Mouse (Mus musculus): Measurements from ENCODE around the gene Mrps12. TPM values are rescaled to one million over a fixed set of nuclear protein-coding genes. Genes with fewer than 3 reads are reported as not detected.
A peak's percentile ranks its signal among the peaks of the same experiment; 100 is the strongest.

Mrps12 gene
- polyA plus RNA-seq, 2 experiments, result 82.6 to 134 TPM

DNA sequence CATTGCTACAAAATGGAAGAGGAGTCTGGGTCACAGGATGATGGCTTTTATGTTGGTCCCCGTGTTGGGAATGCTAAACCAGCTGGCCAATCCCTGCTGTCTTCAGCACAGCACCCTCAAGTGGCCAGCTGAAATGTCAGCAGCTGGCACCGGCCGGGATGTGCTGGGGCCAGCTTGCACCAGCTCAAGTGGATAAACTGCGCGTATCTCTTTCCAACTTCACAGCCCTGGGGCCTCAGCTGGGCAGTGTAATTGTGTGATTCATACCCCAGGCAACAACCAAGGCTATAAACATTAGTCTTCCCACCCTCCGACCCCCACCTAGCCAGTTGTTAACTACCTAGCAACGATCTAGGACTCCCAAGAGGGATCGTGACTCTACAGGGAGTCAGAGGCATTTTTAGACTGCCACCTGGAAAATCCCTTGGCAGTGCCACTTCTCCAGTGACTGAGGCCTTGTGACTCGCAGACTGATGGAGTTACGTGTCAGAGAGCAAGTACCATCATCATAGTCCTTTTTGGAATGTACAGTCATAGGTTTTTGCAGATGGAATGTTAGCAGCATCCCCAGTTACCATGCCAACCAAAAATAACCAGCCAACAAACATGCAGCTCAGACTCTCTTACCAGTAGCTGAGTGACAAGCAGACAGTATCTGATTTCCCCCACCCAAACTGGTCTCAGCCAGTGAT, 13.8 kb downstream of the Mrps12 start:
- no peak overlapping the region for H3K9ac ChIP-seq (ENCODE audit: low read depth, low read length, severe bottlenecking)
- H3K27ac ChIP-seq (replicated peaks; ENCODE audit: low read depth, low read length), result no peak overlapping the region
- H3K9me3 ChIP-seq (ENCODE audit: control insufficient read depth, low read length), result 0 out of 2 replicates have a peak, but pooled peaks cover 6% of the 10 kb centered on the region
- H3K36me3 ChIP-seq (ENCODE audit: control insufficient read depth, insufficient read depth, low read length), result peaks cover 24% of the 10 kb centered on the region
- H3K27me3 ChIP-seq (ENCODE audit: control insufficient read depth, insufficient read depth, low read length), result no peaks in the 10 kb centered on the region
- no peak for TF ChIP-seq POLR2A (IDR thresholded peaks at IDR 0.05; ENCODE audit: borderline replicate concordance, extremely low read depth, insufficient read depth, insufficient read length)
- WGBS, result 56% methylated on average over 10 of the region's 10 CpGs
- no peak overlapping the region for H3K4me3 ChIP-seq (replicated peaks; ENCODE audit: low read length)
- DNase-seq (ENCODE audit: low spot score) (no peak), ATAC-seq (ENCODE audit: low FRiP score, low read depth) (no peak)
- H3K4me2 ChIP-seq (replicated peaks; ENCODE audit: low read depth, low read length, severe bottlenecking), result no peak overlapping the region
- H3K4me1 ChIP-seq (ENCODE audit: control insufficient read depth, insufficient read depth, low read length), result peaks cover 3% of the 10 kb centered on the region; the same call in 1 of the 2 replicates

DNA sequence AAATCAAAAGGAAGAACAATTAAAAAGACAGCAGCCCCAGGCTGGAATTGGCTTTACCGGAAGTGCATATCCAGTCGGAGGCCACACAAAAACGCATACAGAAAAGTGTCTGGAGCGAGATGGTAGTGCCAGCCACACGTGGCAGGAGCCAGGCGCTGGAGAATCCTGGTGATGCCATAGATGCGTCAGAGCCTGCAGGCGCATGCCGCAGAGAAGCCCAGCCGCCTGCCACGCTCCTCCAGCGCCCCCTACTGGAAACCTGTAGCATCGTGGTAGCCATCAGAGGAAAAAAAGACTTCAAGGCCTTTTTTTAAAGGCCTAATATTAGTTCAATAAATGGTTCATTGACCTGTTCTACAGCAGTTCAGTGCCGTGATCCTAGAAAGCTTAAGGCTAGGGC, 15.0 kb downstream of the Mrps12 start:
- WGBS, result 7% methylated on average over 14 of the region's 14 CpGs
- no peak for TF ChIP-seq POLR2A (IDR thresholded peaks at IDR 0.05; ENCODE audit: borderline replicate concordance, extremely low read depth, insufficient read depth, insufficient read length)

GRCm38 (mm10) chr7:28724613-28725012, 17.0 kb downstream of the Mrps12 start:
- H3K9me3 ChIP-seq (ENCODE audit: control insufficient read depth, low read length), result no peaks in the 10 kb centered on the region
- no peak overlapping the region for H3K27ac ChIP-seq (replicated peaks; ENCODE audit: low read depth, low read length)
- H3K27me3 ChIP-seq (ENCODE audit: control insufficient read depth, insufficient read depth, low read length), result no peaks in the 10 kb centered on the region
- no peaks in the 10 kb centered on the region for H3K4me1 ChIP-seq (ENCODE audit: control insufficient read depth, insufficient read depth, low read length)
- WGBS, result 98% methylated on average over 2 of the region's 2 CpGs
- DNase-seq (ENCODE audit: low spot score) (no peak), ATAC-seq (ENCODE audit: low FRiP score, low read depth) (no peak)
- no peak overlapping the region for H3K4me3 ChIP-seq (replicated peaks; ENCODE audit: low read length)
- H3K4me2 ChIP-seq (replicated peaks; ENCODE audit: low read depth, low read length, severe bottlenecking), result no peak overlapping the region
- no peak overlapping the region for H3K9ac ChIP-seq (ENCODE audit: low read depth, low read length, severe bottlenecking)
- TF ChIP-seq POLR2A (IDR thresholded peaks at IDR 0.05; ENCODE audit: borderline replicate concordance, extremely low read depth, insufficient read depth, insufficient read length), result no peak
- H3K36me3 ChIP-seq (ENCODE audit: control insufficient read depth, insufficient read depth, low read length), result peaks cover 14% of the 10 kb centered on the region

More for the DNA sequence above, 15.0 kb downstream of the Mrps12 start:
- Histone ChIP-seq H3K9me3 (ENCODE audit: control insufficient read depth, low read length) (0 out of 2 replicates have a peak, but pooled peaks cover 5% of the 10 kb centered on the region), H3K27ac (replicated peaks; ENCODE audit: low read depth, low read length) (no peak overlapping the region), H3K4me2 (replicated peaks; ENCODE audit: low read depth, low read length, severe bottlenecking) (no peak overlapping the region), H3K27me3 (ENCODE audit: control insufficient read depth, insufficient read depth, low read length) (no peaks in the 10 kb centered on the region), H3K4me1 (ENCODE audit: control insufficient read depth, insufficient read depth, low read length) (no peaks in the 10 kb centered on the region), H3K36me3 (ENCODE audit: control insufficient read depth, insufficient read depth, low read length) (peaks cover 24% of the 10 kb centered on the region), H3K9ac (ENCODE audit: low read depth, low read length, severe bottlenecking) (no peak overlapping the region), H3K4me3 (replicated peaks; ENCODE audit: low read length) (no peak overlapping the region)
- ATAC-seq (ENCODE audit: low FRiP score, low read depth) (no peak), DNase-seq (ENCODE audit: low spot score) (peak; percentile 61)

GRCm38 (mm10) chr7:28722079-28722478, 19.5 kb downstream of the Mrps12 start:
- TF ChIP-seq POLR2A (IDR thresholded peaks at IDR 0.05; ENCODE audit: borderline replicate concordance, extremely low read depth, insufficient read depth, insufficient read length), result no peak
- H3K27me3 ChIP-seq (ENCODE audit: control insufficient read depth, insufficient read depth, low read length), result no peaks in the 10 kb centered on the region
- ATAC-seq (ENCODE audit: low FRiP score, low read depth) (no peak), DNase-seq (ENCODE audit: low spot score) (no peak)
- H3K4me3 ChIP-seq (replicated peaks; ENCODE audit: low read length), result no peak overlapping the region
- no peak overlapping the region for H3K9ac ChIP-seq (ENCODE audit: low read depth, low read length, severe bottlenecking)
- peaks cover 14% of the 10 kb centered on the region for H3K36me3 ChIP-seq (ENCODE audit: control insufficient read depth, insufficient read depth, low read length)
- no peaks in the 10 kb centered on the region for H3K9me3 ChIP-seq (ENCODE audit: control insufficient read depth, low read length)
- no peaks in the 10 kb centered on the region for H3K4me1 ChIP-seq (ENCODE audit: control insufficient read depth, insufficient read depth, low read length)
- 97% methylated on average over 7 of the region's 7 CpGs for WGBS
- no peak overlapping the region for H3K27ac ChIP-seq (replicated peaks; ENCODE audit: low read depth, low read length)
- H3K4me2 ChIP-seq (replicated peaks; ENCODE audit: low read depth, low read length, severe bottlenecking), result no peak overlapping the region

- Histone ChIP-seq H3K9me3 (ENCODE audit: control insufficient read depth, low read length) (no peaks in the 10 kb centered on the region), H3K27ac (replicated peaks; ENCODE audit: low read depth, low read length) (no peak overlapping the region), H3K4me2 (replicated peaks; ENCODE audit: low read depth, low read length, severe bottlenecking) (no peak overlapping the region), H3K4me1 (ENCODE audit: control insufficient read depth, insufficient read depth, low read length) (0 out of 2 replicates have a peak, but pooled peaks cover 4% of the 10 kb centered on the region), H3K36me3 (ENCODE audit: control insufficient read depth, insufficient read depth, low read length) (peaks cover 12% of the 10 kb centered on the region), H3K27me3 (ENCODE audit: control insufficient read depth, insufficient read depth, low read length) (no peaks in the 10 kb centered on the region), H3K4me3 (replicated peaks; ENCODE audit: low read length) (no peak overlapping the region), H3K9ac (ENCODE audit: low read depth, low read length, severe bottlenecking) (no peak overlapping the region)
- ATAC-seq (ENCODE audit: low FRiP score, low read depth) (peak; percentile 62), DNase-seq (ENCODE audit: low spot score) (peak; percentile 66)
- 43% methylated on average over 3 of the region's 3 CpGs for WGBS
- no peak for TF ChIP-seq POLR2A (IDR thresholded peaks at IDR 0.05; ENCODE audit: borderline replicate concordance, extremely low read depth, insufficient read depth, insufficient read length)
Measured at GRCm38 (mm10) chr7:28720753-28721537, 20.7 kb downstream of the Mrps12 start.

Data from limb, embryonic 14.5 days (tissue).